Mouse (Mus musculus): ENCODE results near the gene Ntm. TPM values are rescaled to one million over a fixed set of nuclear protein-coding genes. Genes with fewer than 3 reads are reported as not detected.

The Ntm gene
- total RNA-seq, 2 experiments from 2014 or later: not detected

GRCm38 (mm10) chr9:29802990-29803737, 159.8 kb downstream of the Ntm start:
- ATAC-seq (ENCODE audit: poor library complexity, severe bottlenecking): peak; percentile 52

- ATAC-seq (ENCODE audit: poor library complexity, severe bottlenecking): no peak
Measured at GRCm38 (mm10) chr9:29802071-29802705, 160.8 kb downstream of the Ntm start.

DNA sequence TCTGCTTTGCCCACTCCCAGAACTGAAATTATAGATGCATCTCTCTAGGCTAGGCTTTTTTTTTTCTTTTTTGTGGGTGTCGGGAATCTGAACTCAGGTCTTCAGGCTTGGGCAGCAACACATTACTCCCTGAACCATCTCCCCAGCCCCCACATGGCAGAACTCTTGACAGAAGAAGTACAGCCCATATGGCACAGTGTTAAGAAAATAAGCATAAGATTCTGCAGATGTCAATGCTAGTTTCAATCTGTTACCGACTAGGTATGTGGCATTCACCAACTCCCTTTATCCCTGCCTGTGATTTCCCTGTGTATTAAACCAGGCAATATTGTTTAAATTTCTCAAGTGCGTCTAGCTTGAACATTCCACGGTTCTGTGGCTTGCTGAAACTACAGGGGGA, 166.7 kb downstream of the Ntm start:
- ATAC-seq (ENCODE audit: poor library complexity, severe bottlenecking): no peak

DNA sequence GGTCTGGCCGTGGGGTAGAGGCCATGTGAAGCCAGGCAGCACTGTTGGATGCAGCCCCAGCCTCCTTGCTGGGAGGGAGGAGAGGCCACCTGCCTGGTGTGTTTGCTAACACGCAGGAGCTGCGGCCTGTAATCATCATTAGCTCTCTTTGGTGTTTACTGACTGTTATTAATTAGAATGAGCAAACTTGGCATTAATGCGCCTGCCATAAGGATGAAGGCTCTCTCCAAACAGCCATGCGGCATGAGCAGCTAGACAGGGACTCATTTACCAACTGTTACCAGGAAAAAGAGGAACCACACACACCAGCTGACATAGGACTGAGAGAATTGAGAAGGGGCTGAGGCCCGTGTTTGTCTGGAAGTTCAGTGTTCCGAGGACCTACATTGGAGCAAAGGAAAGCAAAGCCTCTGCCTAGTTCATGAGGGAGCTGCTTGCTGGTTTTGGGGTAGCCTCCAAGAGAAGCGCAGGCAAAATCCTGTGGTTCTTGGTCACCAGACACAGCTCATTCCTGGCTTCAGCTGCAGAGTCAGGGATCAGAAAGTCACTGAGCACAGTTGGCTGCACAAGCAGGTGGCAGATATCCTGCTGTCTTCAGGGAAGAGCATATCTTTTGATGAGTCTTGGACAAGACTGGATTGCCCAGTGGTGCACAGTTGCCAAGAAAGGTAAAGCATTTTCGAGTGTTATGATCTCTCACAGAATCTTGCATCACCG, 171.6 kb downstream of the Ntm start:
- peak; percentile 54 for ATAC-seq (ENCODE audit: poor library complexity, severe bottlenecking)

DNA sequence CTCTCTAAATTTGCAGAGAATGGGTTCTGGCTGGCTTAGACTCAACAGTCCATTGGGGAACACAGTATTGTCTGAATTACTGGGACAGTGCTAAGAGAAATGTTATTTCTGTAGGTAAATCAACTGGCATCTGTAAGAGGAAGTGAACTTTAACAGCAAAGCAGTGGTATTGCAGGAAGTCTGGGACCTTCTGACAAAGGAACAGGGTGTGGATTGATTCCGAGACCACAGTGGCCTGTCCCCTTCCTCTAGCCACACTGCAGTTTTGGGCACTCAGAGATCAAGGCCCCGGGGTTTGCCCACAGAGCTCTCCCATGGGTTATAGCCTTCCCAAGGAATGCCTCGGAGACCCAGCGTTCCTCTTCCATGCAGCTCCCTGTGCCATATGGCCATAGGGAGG, 172.9 kb downstream of the Ntm start:
- peak; percentile 79 for ATAC-seq (ENCODE audit: poor library complexity, severe bottlenecking)

GRCm38 (mm10) chr9:29788855-29789254, 174.1 kb downstream of the Ntm start:
- ATAC-seq (ENCODE audit: poor library complexity, severe bottlenecking): no peak

GRCm38 (mm10) chr9:29787408-29787807, 175.5 kb downstream of the Ntm start:
- ATAC-seq (ENCODE audit: poor library complexity, severe bottlenecking): peak; percentile 29; the same call in 1 of the 2 replicates

GRCm38 (mm10) chr9:29782697-29783096, 180.2 kb downstream of the Ntm start:
- peak; percentile 74 for ATAC-seq (ENCODE audit: poor library complexity, severe bottlenecking)

DNA sequence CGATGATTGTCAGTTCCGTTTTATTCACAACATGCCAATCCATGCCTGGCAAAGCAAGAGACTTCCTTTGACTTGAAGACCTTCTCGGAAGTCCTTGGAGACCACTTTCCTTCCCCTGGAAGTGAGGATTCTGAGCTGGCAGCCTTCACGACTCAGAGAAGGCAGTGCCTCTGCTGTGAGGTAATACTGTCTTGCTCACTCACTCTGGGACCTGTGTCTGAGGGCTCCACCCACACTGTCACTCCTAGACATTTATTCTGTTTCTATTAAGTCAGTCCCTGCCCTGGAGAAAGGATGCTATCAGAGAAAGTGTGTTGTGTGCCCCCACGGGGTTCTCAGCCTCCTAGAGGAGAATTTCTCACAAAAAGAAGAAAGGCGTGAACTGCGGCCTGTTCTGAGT, 183.2 kb downstream of the Ntm start:
- ATAC-seq (ENCODE audit: poor library complexity, severe bottlenecking): no peak

GRCm38 (mm10) chr9:29776951-29777350, 186.0 kb downstream of the Ntm start:
- ATAC-seq (ENCODE audit: poor library complexity, severe bottlenecking): no peak

DNA sequence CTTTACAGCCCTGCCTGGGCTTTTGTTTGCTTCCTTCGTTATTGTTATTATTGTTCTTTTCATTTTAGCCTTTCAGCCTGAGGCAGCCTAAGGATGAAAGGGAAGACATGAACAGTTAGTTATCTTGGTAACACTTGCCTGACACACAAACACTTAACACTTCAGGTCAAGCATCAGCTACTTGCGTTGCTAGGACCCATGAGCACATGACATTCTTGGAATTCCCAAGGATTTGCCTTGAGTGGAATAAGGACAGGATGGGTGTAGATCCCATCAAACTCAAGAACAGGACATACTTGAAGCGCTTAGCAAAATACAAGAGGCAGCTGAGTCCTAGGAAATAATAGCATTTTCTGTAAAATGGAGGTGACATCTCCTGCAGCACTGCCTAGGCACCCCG, 186.4 kb downstream of the Ntm start:
- ATAC-seq (ENCODE audit: poor library complexity, severe bottlenecking): no peak

GRCm38 (mm10) chr9:29776030-29776429, 186.9 kb downstream of the Ntm start:
- ATAC-seq (ENCODE audit: poor library complexity, severe bottlenecking): no peak

- ATAC-seq (ENCODE audit: poor library complexity, severe bottlenecking): no peak
Measured at GRCm38 (mm10) chr9:29772625-29773388, 190.1 kb downstream of the Ntm start.

GRCm38 (mm10) chr9:29771870-29772269, 191.1 kb downstream of the Ntm start:
- no peak for ATAC-seq (ENCODE audit: poor library complexity, severe bottlenecking)

DNA sequence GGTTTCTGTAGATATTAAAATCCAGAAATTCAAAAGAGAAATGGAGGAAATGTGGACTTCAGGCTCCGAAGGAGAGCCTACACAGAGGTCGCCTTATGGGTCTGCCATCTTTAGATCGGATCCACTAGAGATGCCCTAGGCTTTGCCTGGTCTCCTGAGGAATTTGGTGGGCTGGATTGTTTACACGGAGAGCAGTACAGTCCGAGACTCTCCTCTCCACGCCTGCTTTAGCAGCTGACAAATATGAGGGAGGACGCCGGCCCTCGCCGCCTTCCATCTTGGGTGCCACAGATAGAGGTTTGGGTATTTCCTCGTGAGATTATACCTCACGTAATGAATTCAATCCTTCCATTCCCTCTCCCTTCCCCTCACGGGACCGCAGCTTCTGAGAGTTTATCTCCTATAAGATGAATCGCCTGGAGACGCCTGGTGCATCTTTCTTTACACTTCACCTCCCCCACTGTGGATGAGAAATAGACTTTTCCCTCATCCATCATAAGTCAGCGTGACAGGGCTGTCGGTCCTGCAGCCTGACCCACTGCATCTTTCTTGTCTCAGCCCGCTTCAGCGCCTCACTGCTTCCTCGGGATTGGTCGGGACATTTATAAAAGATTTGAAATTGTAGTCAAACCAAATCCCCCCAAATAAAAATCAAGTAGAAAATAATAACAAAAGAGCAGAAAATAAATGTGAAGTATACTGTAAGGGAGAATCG, 191.7 kb downstream of the Ntm start:
- no peak for ATAC-seq (ENCODE audit: poor library complexity, severe bottlenecking)

- no peak for ATAC-seq (ENCODE audit: poor library complexity, severe bottlenecking)
Measured at GRCm38 (mm10) chr9:29769361-29769760, 193.6 kb downstream of the Ntm start.

DNA sequence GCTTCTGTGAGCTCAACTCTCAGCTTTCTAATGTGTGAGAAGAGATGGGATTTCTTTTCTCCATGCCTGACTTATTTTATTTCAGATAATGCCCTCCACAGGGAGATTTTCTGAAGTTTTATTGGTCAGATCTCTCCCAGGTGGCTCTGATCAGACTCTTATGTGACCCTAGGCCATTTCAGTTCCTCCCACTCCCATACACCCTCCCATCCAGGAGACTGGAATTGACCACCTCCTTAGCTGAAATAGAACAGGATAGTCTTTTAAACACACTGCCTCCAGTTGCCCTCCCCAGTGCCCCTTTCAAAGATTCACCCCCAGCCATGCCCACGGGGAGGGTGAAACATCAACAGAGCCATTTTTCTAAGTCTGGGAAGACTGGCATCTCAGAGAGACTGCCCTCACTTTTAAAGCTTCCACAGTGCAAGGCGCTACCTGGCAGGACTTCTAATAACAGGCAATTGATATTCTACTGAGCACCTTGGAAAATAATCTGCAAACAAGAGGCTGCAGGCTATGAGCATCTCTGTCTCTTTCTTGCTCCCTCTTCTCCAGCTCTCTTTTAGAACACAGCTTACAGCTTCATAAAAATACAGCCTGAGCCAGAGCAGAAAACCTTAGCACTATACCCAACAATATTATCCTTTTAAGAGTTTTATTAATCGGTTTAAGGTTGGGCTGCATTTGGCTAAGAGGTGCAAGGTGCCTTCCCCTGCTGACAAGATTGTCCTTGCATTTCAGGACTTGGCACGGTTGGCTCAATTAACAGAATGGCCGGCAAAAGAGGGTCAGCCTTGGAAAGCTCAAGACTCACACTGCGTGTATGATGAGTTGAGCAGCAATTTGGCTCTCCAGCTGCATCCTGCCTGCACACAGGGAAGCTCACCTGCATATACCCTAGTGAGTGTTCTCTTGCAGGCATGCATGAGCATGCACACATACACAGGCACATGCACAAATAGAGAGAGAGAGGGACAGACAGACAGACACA, 196.7 kb downstream of the Ntm start:
- no peak for ATAC-seq (ENCODE audit: poor library complexity, severe bottlenecking)

DNA sequence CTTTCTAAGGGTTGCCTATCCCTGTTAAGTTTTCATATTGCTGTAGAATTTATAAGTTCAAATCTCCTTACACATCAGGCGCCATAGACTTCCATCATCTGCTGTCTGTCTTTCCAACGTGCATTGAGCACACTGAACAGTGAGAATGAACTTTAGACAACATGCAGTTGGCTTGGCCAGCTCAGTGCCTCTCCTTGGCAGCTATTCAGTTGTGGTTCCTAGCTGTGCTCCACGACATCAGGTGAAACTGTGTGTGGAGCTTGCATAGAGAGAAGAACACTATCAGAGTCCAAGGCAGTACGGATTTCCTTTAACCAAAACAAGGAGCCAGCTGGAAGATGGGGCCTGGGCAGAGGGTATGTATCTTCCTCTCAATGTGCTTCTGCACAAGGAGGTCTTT, 199.6 kb downstream of the Ntm start:
- ATAC-seq (ENCODE audit: poor library complexity, severe bottlenecking): no peak

DNA sequence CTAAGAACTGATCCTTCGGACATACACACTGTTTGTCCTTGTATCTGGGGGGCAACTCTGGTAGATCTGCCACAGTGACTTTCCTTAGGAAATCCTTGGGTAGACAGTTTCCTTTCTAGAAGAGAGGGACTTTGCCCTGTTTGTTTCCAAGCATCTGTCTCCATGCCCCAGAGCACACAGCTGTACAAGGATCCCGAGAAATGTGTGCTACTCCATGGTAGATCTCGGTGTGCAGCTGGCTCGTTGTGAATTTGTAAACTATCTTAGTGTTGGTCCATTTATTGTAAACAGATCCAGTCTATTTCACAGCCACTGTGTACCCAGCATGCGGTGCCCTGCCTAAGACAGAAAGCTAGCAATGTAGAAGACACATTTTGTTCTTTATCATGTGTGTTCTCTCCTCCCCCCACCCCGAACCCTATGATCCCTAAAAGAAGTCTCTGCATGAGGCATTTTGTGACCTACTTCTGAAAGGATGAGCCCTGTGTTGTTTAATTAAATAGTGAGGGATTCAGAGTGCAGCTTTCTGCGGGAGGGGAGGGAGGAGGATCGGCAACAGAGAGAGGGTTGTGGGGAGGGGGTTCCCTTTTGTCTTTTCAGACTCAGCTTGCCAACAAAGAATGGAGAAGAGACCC, 200.9 kb downstream of the Ntm start:
- no peak for ATAC-seq (ENCODE audit: poor library complexity, severe bottlenecking)

Data from megakaryocyte, adult 5-6 weeks (primary cell).